Mouse (Mus musculus): Measurements from ENCODE around the gene Syne3.
A peak's percentile ranks its signal among the peaks of the same experiment; 100 is the strongest.

The Syne3 gene

DNA sequence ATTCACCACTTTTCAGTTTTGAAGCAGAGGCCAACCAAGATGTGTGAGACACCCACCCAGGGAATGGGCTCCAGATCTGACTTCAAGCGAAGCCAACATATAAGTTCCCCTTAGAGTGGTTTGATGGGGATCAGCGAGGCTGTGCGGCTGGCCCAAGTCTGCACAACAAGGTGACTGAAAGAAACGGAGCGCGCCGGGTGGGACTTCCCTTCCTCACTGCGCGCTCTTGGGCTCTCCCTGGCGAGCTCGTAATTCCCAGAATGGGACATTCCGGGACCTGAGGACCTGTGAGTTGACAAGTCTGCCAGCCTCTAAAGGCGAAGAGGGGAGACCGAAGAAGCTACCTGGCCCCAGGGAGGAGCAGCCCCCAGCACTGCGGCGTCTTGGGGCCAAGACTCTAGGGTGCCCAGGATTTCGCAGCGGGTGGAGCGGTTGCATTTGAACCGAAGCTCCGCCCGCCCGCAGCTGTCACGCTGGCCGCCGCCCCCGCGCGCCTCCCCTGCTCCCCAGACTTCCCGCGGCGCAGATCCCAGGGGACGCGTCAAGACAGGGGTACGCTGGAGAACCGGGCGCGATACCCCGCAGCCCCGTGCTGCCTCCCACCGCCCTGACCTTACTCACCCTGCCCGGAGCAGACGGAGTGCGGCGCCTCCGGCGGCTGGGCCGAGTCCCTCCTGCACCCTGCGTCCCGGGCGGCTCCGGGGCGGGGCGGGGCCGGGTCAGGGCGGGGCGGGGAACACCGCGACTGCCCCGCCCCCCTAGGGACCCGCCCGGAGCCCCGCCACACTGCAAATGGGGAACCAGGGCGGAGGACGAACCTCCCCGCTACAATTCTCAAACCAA lies at the start of gene Syne3:
Syne3 (minus strand) TSS at position 440 of the 843 bp plus-strand sequence.
- DNase-seq (ENCODE audit: low read depth, low spot score), result peak; percentile 66

DNA sequence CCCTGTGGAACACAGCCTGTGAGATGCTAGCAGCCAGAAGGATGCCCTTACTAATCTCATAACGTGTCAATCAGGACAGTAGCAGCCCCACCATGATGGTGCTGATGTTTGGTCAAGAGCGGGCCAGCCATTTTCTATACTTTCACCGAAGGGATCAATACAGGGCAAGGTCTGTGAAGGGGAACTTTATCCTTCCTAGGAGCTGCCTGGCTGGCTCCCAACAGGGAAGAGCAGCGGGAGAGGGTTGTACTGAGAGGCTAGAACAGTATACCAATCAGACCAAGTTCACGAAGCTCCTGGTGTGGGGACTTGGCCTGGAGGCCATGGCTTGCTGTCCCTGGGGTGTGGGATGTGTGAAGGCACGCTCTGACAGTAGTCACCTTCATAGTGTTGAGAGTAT lies 45.7 kb upstream of the Syne3 start:
- DNase-seq (ENCODE audit: low read depth, low spot score), result no peak

DNA sequence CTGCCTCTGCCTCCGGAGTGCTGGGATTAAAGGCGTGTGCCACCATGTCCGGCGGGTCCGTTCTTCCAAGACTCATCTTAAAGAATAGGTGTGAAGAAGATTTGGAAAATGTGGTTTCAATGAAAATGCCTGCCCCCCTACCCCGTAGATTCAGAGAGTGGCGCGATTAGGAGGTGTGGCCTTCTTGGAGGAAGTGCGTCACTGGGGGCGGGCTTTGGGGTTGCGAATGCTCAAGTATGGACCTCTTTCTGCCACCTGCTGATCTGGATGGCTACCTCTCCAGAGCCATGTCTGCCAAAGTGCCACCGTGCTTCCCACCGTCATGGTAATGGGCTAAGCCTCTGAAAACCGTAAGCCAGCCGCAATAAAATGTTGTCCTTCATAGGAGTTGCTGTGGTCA lies 44.4 kb upstream of the Syne3 start:
- DNase-seq (ENCODE audit: low read depth, low spot score), result peak; percentile 92

DNA sequence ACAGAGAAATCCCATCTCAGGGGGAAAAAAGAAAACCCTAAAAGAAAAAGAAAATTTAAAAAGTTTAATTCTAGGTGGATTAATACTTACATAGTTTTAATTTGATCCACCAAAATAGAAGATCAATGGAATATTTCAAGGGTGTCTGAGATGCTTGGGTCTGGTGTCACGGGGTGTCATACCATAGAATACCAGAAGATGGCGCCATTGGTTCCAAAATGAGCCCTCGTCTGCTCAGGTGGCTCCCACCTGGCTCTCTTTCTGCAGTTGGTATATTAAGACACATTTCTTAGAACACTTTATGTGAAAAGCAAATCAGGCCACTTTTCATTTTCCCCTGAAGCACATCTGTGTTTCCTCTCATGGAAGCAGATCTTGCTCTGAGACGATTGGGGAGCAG lies 41.3 kb upstream of the Syne3 start:
- DNase-seq (ENCODE audit: low read depth, low spot score), result peak; percentile 79

DNA sequence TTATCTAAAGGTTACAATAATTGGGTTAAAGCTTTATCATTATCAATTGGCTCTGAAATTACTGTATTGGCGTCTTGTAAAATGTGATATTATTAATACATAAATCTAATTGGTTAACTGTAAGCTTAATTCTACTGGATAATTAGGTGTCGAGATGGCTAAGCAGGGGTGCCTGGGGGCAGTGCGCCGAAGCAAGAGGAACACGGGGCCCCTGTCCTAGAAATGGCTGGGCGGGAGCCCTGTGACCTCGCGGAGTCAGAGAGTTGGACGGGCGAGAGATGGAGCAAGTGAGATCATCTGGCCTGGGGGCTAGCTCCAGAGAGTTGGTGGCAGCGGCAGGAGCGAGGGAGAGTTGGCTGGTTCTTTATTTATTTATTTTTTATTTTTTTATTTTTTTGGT lies 40.2 kb upstream of the Syne3 start:
- no peak for DNase-seq (ENCODE audit: low read depth, low spot score)

DNA sequence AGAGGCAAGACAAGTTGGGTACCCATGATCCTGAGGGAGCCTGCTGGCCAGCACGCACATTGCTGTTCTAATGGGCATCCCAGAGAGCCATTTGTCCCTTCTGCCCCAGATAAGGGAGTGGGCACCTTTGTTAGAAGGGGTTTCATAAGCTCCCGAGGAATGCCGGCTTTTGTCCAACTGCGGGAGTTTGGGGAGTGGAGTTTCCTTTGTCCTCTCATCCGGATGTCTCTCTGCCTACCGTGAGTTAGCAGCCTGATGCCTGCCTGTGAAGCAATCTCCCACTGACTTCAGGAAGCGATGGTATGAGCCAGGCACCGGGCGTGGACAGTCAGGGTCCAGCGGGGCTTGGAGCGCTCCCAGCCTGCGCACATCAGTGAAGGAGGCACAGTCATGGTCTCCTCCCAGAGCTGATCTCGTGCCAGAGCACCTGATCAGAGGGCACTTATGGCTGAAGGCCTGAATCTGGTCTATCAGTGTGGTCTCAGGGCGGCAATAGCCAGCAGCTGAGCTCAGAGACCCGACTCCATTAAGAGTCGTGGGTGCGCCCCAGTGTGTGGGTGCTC lies 38.8 kb upstream of the Syne3 start:
- DNase-seq (ENCODE audit: low read depth, low spot score), result peak; percentile 46

DNA sequence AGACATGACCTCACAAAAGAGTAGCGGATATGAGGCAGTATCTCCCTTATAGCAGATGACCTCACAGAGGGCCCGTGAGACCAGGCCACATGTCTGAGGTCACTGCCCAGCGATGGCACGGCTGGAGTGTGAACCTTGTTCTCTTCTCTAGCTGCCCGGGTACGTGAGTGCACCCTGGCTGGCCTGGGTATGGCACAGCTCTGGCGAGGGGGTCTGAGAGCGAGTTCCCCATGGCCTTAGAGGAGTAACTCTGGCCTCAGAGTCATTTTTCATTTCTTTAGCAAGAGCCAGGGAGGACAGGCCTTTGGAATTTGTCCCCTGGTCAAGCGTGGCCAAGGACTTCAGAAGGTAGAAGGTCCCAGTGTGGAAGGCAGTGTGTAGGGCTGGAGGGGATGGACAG lies 35.2 kb upstream of the Syne3 start:
- no peak for DNase-seq (ENCODE audit: low read depth, low spot score)

DNA sequence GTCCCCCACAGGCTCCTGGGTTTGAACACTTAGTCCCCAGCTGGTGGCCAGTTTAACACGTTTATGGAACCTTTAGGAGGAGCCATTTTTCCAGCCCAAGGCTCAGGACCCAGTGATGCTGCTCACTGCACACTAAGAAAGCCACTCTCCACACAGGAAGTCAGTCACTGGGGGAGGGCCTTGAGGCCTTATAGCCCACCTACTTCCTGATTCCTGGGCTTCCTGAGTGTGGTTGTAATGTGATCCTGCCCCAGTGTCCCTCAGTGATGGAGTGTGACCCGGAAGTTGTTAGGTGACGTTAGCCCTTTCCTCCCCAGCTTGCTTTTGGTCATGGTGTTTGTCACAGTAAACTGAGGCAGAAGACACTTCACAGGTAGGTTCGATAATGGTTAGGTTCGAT lies 33.5 kb upstream of the Syne3 start:
- no peak for DNase-seq (ENCODE audit: low read depth, low spot score)

DNA sequence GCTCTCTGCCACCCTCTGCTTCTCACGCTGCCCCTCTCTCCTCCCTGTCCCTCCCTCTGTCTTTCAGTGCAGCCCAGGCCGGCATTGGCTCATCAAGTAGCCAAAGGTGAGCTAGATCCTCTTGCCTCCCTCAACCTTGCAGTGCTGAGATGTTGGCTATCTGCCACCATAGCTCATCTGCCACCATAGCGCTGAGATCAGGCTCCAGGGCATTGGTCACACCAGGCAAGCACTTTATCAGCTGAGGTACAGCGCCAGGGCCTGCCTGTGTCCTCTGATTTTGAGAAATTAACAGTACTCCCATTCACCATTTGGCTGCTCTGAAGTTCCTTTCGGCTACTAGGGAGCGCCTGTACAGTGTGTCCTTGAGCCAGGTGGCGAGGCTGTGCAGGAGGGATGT lies 31.3 kb upstream of the Syne3 start:
- no peak for DNase-seq (ENCODE audit: low read depth, low spot score)

DNA sequence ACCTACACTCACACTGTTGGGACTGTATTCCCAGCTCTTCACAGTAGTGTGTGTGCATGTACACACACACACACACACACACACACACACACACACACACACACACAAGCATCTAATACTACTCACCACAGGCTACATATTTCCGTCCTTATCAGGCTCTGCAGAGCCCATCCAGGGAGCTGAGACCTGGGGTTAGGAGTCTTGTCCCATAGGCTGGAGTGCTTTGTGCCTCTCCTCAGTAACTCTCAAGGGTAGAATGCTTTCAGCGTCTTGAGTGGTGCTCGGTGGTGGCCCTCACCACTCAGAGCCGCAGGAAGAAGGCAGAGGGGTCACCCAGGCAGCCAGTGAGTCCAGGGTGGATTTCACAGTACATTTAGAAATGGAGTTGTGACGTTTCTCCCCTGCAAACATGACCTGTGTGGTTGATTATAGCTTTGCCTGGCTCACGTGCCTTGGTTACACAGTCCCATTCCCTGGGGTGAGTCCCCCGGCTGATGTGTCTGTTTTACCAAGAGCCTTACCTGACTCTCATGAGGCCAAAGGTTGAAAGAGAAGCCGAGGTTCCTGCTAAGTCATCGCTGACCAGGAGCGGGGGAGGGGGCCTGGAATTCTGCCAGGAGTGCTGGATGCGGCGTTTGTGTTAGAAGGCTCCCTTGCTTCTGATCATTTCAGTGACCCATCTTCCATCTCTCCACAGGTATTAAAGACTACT lies 30.1 kb upstream of the Syne3 start:
- DNase-seq (ENCODE audit: low read depth, low spot score), result no peak

DNA sequence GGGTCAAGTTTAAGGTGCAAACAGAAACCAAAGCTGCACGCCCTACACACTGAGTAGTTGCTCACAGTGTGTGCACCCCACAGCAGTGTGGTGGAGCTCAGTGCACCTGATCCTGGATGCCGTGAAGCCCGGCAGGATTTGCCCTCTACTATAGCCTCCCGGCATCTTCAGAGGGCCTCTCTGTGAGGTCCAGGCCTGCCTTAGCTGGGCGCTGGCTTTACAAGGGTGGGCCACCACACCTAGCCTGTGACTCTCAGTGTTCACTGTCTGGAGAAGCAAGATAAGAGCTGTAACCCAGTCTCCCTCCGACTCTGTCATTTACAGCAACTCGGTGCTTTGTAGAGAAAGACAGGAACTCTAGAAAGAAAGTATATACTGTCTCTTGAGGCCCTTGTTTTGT lies 29.3 kb upstream of the Syne3 start:
- DNase-seq (ENCODE audit: low read depth, low spot score), result no peak

DNA sequence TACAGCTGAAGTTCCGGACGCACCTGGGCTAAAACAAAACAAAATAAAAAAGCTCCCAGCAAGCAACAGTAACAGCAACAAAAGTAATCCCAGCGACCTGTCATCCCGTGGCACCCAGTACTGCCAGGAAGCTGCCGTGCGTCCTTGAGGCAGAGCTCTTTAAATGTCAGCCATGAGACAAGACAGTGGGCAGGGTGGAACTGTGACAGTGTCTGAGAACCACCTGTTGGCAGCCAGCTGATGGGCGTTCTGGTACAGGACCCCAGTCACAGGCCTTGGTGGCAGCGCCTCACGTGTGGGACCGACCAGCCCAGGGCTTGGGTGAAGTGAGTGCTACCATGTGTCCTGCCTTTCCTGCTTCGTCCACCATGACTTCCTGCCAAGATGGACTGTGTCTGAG lies 28.6 kb upstream of the Syne3 start:
- DNase-seq (ENCODE audit: low read depth, low spot score), result no peak

DNA sequence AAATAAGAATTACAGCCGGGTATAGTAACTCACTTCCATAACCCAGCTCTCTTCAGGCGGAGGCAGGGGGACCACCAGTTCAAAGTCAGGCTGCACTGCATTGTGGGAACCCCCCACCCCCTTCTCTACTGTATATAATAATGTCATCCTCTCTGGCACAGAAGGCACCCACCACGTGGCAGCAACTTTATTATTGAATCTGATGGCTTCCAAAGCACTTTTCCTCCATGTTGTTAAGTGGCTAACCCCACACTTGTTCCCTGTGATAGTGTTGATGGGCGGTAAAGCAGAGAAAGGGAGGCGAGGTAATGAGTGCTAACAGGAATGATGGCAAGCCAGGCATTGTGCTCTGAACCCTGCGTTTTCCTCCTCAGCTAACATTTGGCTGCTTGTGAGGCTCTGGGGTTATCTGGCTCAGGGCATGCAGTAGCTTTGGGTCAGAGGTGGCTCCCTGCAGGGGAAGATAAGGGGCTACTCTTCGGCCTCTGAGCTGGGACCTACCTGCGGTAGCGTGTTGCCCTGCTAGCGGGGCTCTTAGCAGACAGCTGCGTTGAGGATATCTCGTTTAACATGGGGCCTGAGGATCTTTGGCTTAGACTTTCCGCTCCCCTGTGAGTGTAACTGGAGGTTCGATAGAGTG lies 24.6 kb upstream of the Syne3 start:
- no peak for DNase-seq (ENCODE audit: low read depth, low spot score)

DNA sequence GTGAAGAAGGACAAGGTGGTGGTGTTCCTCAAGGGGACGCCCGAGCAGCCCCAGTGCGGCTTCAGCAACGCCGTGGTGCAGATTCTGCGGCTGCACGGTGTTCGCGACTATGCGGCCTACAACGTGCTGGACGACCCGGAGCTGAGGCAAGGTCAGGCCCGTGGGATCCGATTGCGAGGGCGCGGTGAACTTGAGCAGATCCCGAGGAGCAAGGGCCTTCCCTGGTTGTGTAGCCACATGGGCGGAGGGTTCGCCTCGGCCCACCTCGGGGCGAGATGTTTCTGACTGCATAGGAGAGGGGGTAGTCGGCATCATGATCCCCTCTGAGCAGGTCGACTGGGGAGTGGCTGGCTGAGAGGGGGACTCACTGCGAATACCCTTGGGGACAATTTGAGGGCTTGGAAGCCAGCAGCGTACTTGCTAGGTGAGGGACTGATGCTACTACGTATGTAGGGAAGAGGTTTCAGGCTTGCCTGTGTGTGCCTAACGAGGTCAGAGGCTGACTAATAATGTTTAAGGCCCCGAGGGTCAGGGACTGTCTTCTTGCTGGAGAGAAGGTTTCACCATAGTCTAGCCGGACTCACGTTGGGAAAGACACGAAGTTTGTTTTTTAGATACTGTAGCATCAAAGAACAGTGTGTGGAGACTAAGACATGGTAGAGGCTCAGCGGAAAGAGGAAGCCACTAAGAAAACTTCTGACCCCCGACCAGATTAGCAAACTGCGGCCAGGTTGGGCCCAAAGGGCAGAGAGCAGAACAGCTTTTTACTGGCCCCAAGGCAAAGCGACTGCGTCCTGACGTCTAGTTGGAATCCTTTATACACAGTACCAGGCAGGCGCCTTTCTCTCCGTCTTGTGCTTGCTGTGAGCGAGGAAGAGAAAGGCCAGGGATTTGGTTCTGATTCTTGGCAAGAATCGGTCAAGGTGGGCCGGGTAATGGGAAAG lies 23.5 kb upstream of the Syne3 start:
- DNase-seq (ENCODE audit: low read depth, low spot score), result peak; percentile 54

DNA sequence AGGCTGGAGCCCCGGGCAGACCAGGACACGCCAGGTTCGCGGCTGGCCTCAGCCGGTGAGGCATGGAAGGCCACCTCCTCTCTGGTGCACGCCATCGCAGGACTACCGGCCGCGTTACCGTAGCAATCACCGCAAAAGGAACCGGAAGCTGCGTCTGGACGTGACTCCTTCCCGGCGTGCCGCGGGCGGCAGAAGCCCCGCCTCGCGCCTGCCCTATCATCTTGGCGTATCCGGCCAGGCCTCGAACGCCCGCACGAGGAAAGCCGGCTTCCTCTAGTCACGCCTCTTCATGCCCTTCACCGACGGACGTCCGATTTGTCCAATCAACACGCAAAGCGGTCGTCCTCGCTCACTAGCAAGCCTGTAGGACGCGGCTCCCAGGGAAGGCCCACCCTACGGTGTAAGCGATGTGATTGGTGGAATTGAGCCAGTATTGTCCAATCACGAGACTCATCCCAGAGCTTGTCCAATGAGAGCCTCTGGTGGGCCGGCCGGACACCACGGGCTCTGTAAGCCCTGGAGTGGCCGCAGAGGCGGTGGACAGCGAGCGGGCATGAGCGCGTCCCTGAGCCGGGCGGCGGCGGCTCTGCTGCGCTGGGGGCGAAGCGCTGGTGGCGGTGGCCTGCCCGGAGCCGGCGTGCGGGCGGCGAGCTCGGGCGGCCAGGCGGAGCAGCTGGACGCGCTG lies 22.7 kb upstream of the Syne3 start, which contains the start of gene Glrx5:
Glrx5 (plus strand) TSS at position 542 of the 685 bp plus-strand sequence.
- DNase-seq (ENCODE audit: low read depth, low spot score), result peak; percentile 100

DNA sequence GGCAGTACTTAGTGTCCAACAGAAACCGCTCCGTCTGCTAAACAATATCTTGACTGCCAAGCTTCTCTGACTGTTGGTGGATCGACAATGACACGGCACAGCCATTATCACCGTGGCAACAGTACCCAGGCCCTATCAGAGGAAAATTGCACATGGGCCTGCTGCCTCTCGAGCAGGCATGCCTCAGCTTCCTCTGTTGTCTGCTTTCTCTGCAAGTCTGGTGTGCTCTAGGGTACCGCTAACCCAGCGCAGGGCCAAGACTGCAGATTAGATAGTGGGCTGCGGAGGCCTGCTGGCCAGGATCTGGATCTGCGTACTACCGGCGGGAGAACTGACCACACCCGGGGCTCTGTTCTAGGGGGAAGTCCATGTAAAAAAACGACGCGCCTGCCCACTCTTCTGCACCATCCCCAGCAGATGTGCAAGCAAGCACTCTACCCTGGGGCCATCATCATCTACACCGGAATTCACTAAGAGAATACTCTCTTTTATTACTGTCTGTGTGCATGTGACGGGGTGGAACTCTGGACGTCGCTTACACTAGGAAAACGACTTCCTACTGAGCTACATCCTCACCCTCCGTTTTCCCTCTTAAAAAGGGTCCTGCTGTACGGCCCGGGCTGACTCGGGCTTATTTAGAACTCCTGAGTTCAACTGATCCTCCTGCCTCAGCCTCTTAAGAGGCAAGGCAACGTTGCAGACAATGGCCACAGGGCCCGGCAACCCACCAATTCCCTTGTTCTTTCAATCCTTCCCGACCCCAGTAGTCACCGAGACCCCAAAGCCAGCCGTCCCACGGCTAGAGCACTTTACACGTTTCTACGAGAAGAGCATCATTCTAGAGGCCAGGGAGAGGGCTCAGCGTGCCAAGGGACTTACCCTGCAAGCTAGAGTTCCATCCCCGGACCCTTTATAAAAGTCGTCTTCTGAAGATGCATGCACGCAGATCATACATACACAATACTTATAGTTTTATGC lies 21.8 kb upstream of the Syne3 start:
- no peak for DNase-seq (ENCODE audit: low read depth, low spot score)

DNA sequence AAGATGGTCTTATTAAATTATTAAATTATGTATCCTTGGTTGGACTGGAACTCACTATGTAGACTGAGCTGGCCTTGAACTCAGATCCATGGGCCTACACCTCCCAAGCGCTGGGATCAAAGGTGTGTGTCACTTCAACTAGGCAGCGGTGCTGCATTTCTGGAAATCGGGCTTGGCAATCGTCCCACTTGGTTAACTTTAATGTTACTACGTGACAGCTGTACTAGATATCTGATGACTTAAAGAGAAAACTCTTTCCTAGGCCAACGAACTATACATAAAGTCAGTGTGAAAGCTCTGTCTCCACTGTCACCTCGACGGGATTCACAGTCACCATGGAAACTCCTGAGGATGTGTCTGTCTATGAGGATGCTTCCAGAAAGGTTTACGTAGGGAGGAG lies 20.3 kb upstream of the Syne3 start:
- DNase-seq (ENCODE audit: low read depth, low spot score), result no peak

DNA sequence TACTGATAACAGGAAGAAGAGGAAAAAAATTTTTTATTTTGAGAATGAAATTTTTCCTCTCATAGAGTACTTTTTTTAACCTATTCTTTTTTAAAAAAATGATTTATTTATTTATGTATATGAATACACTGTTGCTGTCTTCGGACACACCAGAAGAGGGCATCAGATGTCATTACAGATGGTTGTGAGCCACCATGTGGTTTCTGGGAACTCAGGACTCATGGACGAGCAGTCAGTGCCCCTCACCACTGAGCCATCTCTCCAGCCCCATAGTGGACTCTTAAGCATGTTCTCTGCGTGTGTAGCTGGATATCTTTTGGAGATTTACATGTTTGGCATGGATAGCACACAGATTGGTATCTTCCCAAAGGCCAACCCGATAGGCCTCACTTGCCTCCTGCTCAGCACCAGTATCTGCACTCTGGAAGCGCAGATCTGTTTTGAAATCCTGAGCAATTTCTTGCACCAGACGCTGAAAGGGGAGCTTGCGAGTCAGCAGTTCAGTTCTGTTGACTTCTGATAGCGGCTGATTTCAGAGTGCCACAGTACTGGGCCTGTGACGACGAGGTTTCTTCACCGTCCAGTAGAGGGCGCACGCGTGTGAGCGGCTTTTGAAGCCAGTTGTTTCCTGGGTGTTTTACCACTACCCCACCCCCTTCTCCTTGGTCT lies 17.8 kb upstream of the Syne3 start:
- DNase-seq (ENCODE audit: low read depth, low spot score), result peak; percentile 95
